Mouse (Mus musculus): ENCODE measurements around the gene Kdelc2. TPM values are rescaled to one million over a fixed set of nuclear protein-coding genes. Genes with fewer than 3 reads are reported as not detected.

Kdelc2 gene
- polyA plus RNA-seq, 2 experiments: 13.6 to 22.8 TPM

GRCm38 (mm10) chr9:53350331-53350730, 33.5 kb upstream of the Kdelc2 start:
- no peak for TF ChIP-seq POLR2A (IDR thresholded peaks at IDR 0.05; ENCODE audit: borderline replicate concordance, extremely low read depth, insufficient read depth, insufficient read length)
- Histone ChIP-seq H3K4me1 (ENCODE audit: control insufficient read depth, insufficient read depth, low read length) (no peaks in the 10 kb centered on the region), H3K9ac (ENCODE audit: low read depth, low read length, severe bottlenecking) (no peak overlapping the region), H3K27me3 (ENCODE audit: control insufficient read depth, insufficient read depth, low read length) (no peaks in the 10 kb centered on the region), H3K4me2 (replicated peaks; ENCODE audit: low read depth, low read length, severe bottlenecking) (no peak overlapping the region), H3K9me3 (ENCODE audit: control insufficient read depth, low read length) (no peaks in the 10 kb centered on the region), H3K27ac (replicated peaks; ENCODE audit: low read depth, low read length) (no peak overlapping the region), H3K4me3 (replicated peaks; ENCODE audit: low read length) (no peak overlapping the region), H3K36me3 (ENCODE audit: control insufficient read depth, insufficient read depth, low read length) (no peaks in the 10 kb centered on the region)
- DNase-seq (ENCODE audit: low spot score) (no peak), ATAC-seq (ENCODE audit: low FRiP score, low read depth) (no peak)
- 87% methylated on average over 2 of the region's 2 CpGs for WGBS

- no peaks in the 10 kb centered on the region for H3K9me3 ChIP-seq (ENCODE audit: control insufficient read depth, low read length)
- no peak for TF ChIP-seq POLR2A (IDR thresholded peaks at IDR 0.05; ENCODE audit: borderline replicate concordance, extremely low read depth, insufficient read depth, insufficient read length)
- ATAC-seq (ENCODE audit: low FRiP score, low read depth) (no peak), DNase-seq (ENCODE audit: low spot score) (no peak)
- WGBS: 92% methylated on average over 6 of the region's 6 CpGs
- no peak overlapping the region for H3K9ac ChIP-seq (ENCODE audit: low read depth, low read length, severe bottlenecking)
- H3K27ac ChIP-seq (replicated peaks; ENCODE audit: low read depth, low read length): no peak overlapping the region
- H3K36me3 ChIP-seq (ENCODE audit: control insufficient read depth, insufficient read depth, low read length): no peaks in the 10 kb centered on the region
- no peaks in the 10 kb centered on the region for H3K27me3 ChIP-seq (ENCODE audit: control insufficient read depth, insufficient read depth, low read length)
- no peak overlapping the region for H3K4me2 ChIP-seq (replicated peaks; ENCODE audit: low read depth, low read length, severe bottlenecking)
- no peak overlapping the region for H3K4me3 ChIP-seq (replicated peaks; ENCODE audit: low read length)
- no peaks in the 10 kb centered on the region for H3K4me1 ChIP-seq (ENCODE audit: control insufficient read depth, insufficient read depth, low read length)
Measured at GRCm38 (mm10) chr9:53351899-53352298, 31.9 kb upstream of the Kdelc2 start.

- WGBS: 84% methylated on average over 5 of the region's 5 CpGs
Measured at GRCm38 (mm10) chr9:53353161-53353560, 30.7 kb upstream of the Kdelc2 start.

GRCm38 (mm10) chr9:53356219-53357155, 27.3 kb upstream of the Kdelc2 start:
- H3K27me3 ChIP-seq (ENCODE audit: control insufficient read depth, insufficient read depth, low read length): no peaks in the 10 kb centered on the region
- no peak for ATAC-seq (ENCODE audit: low FRiP score, low read depth)
- WGBS: 56% methylated on average over 14 of the region's 14 CpGs
- no peaks in the 10 kb centered on the region for H3K36me3 ChIP-seq (ENCODE audit: control insufficient read depth, insufficient read depth, low read length)
- H3K4me3 ChIP-seq (replicated peaks; ENCODE audit: low read length): no peak overlapping the region
- no peak overlapping the region for H3K27ac ChIP-seq (replicated peaks; ENCODE audit: low read depth, low read length)
- no peaks in the 10 kb centered on the region for H3K4me1 ChIP-seq (ENCODE audit: control insufficient read depth, insufficient read depth, low read length)
- no peaks in the 10 kb centered on the region for H3K9me3 ChIP-seq (ENCODE audit: control insufficient read depth, low read length)
- H3K4me2 ChIP-seq (replicated peaks; ENCODE audit: low read depth, low read length, severe bottlenecking): no peak overlapping the region
- H3K9ac ChIP-seq (ENCODE audit: low read depth, low read length, severe bottlenecking): no peak overlapping the region
- no peak for TF ChIP-seq POLR2A (IDR thresholded peaks at IDR 0.05; ENCODE audit: borderline replicate concordance, extremely low read depth, insufficient read depth, insufficient read length)
- no peak for DNase-seq (ENCODE audit: low spot score)

More at GRCm38 (mm10) chr9:53353161-53353560, 30.7 kb upstream of the Kdelc2 start:
- H3K4me3 ChIP-seq (replicated peaks; ENCODE audit: low read length): no peak overlapping the region
- TF ChIP-seq POLR2A (IDR thresholded peaks at IDR 0.05; ENCODE audit: borderline replicate concordance, extremely low read depth, insufficient read depth, insufficient read length): no peak
- ATAC-seq (ENCODE audit: low FRiP score, low read depth) (no peak), DNase-seq (ENCODE audit: low spot score) (no peak)
- H3K4me1 ChIP-seq (ENCODE audit: control insufficient read depth, insufficient read depth, low read length): no peaks in the 10 kb centered on the region
- H3K27me3 ChIP-seq (ENCODE audit: control insufficient read depth, insufficient read depth, low read length): no peaks in the 10 kb centered on the region
- no peaks in the 10 kb centered on the region for H3K9me3 ChIP-seq (ENCODE audit: control insufficient read depth, low read length)
- H3K4me2 ChIP-seq (replicated peaks; ENCODE audit: low read depth, low read length, severe bottlenecking): no peak overlapping the region
- H3K36me3 ChIP-seq (ENCODE audit: control insufficient read depth, insufficient read depth, low read length): no peaks in the 10 kb centered on the region
- H3K9ac ChIP-seq (ENCODE audit: low read depth, low read length, severe bottlenecking): no peak overlapping the region
- H3K27ac ChIP-seq (replicated peaks; ENCODE audit: low read depth, low read length): no peak overlapping the region

DNA sequence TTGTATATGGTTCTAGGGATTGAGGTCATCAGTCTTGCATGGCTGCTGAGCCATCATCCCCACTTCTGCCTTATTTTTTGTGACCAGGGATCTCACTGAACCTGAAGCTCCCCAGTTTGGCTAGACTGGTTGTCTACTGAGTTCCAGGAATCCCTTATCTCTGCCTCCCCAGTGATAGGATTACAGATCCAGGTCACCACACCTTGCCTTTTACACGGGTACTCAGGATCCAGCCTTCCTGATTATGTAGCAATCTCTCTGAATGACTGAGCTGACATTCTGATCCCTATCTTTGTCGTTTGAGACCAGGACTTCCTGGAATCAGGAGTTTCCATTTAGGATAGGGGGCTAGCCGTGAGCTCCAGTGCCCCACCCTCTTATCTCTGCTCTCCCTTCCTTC, 12.5 kb upstream of the Kdelc2 start:
- 59% methylated on average over 3 of the region's 3 CpGs for WGBS
- H3K9ac ChIP-seq (ENCODE audit: low read depth, low read length, severe bottlenecking): no peak overlapping the region
- no peak for ATAC-seq (ENCODE audit: low FRiP score, low read depth)
- no peak overlapping the region for H3K27ac ChIP-seq (replicated peaks; ENCODE audit: low read depth, low read length)
- DNase-seq (ENCODE audit: low spot score): no peak
- no peaks in the 10 kb centered on the region for H3K9me3 ChIP-seq (ENCODE audit: control insufficient read depth, low read length)
- H3K4me1 ChIP-seq (ENCODE audit: control insufficient read depth, insufficient read depth, low read length): no peaks in the 10 kb centered on the region
- H3K36me3 ChIP-seq (ENCODE audit: control insufficient read depth, insufficient read depth, low read length): no peaks in the 10 kb centered on the region
- H3K4me2 ChIP-seq (replicated peaks; ENCODE audit: low read depth, low read length, severe bottlenecking): no peak overlapping the region
- no peaks in the 10 kb centered on the region for H3K27me3 ChIP-seq (ENCODE audit: control insufficient read depth, insufficient read depth, low read length)
- no peak overlapping the region for H3K4me3 ChIP-seq (replicated peaks; ENCODE audit: low read length)
- no peak for TF ChIP-seq POLR2A (IDR thresholded peaks at IDR 0.05; ENCODE audit: borderline replicate concordance, extremely low read depth, insufficient read depth, insufficient read length)
